Mouse (Mus musculus) gastrocnemius, postnatal 36 days (tissue): ENCODE results near the gene Ncam2. TPM values are rescaled to one million over a fixed set of nuclear protein-coding genes. Genes with fewer than 3 reads are reported as not detected.

Experiments used
- DNase-seq, 2 experiments: peaks; one replicate each; pipeline ENCODE4 v3.0.0; 2022
- intact Hi-C: fragments of 180-260 bp; cut with DNase I; formaldehyde crosslinking; loops from one replicate; pipeline ENCODE4 v1.15.1; 2025
- long read RNA-seq, 2 experiments: library from polyadenylated mRNA; stranded (forward); transcript quantifications; one replicate each; pipeline ENCODE4 v2.0.0; 2021
- total RNA-seq, 2 experiments: library from RNA; stranded (reverse); gene quantifications; 2 replicates each; pipeline ENCODE4 v1.2.3; 2021

Ncam2 gene
- total RNA-seq = not detected
- long read RNA-seq, experiment 1 = 0 reads
- long read RNA-seq, experiment 2 = 0 reads

- peak; percentile 7 to 19 for DNase-seq
- intact Hi-C loops = no loop called here
Measured at GRCm38 (mm10) chr16:81200201-81201071, at the start of gene Ncam2. Gene Ncam2 (plus strand): TSS chr16:81200697.

- intact Hi-C loops = no loop called here
- DNase-seq = no peak
Measured at GRCm38 (mm10) chr16:81170828-81171227, 29.7 kb upstream of the Ncam2 start.

DNA sequence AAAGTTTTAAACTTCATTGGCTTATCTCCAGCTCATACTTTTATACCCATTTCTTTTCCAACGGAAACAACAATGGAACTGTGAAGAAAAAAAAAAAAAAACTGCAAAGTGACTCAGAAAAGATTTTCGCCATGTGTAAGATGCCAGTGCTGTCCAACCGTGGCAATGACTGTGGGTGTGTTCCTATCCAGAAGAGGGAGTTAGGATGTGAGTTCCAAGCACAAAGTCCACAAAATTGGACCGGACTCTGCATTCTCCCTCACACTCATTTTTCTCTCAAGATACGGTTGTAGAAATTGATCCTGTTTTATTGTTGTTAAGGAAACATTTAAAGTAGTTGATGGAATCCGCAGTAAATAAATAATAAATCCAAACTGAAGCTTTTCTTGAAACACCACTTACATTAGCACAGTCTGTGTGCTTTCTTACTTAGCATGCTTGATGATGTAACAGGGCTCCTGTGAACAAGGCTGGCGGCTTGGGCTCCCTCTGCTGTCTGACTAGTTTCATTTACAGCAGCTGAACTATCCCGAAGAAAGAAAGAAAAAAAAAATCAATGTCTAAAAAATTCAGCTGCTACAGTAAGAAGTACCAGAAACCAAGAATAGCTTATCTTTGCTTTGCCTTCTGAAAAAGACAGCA is 25.1 kb upstream of the Ncam2 start:
- intact Hi-C loops = no loop called here
- DNase-seq = no peak

GRCm38 (mm10) chr16:81179801-81180200 is 20.7 kb upstream of the Ncam2 start:
- intact Hi-C loops = no loop called here
- DNase-seq = no peak

DNA sequence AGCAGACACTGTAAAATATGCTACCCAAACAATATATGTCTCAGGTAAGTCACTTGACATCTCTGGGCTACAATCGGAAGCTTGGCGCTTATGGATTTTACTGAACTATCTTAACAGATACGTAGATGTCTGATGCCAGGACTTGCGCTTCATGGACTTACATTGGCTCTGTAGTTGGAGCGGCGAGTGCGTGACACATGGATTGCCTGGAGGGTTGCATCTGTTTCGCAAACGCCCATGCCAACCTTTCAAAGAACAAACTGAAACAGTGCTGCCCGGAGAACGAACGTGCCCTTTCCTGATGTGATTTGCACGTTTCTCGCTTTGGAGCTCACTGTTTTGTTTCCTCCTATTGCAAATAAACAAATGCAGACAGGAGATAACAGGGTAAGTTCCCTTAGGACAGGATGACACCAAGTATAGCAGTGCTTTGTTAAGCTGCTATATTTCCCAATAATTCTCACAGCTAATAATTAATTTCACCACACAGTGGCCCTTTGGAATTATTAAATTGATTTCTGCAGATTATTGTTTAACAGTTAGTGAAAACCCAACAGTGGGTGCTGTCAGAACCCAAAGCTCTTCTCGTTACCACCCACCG is 12.8 kb upstream of the Ncam2 start:
- no peak for DNase-seq
- intact Hi-C loops = no loop called here

DNA sequence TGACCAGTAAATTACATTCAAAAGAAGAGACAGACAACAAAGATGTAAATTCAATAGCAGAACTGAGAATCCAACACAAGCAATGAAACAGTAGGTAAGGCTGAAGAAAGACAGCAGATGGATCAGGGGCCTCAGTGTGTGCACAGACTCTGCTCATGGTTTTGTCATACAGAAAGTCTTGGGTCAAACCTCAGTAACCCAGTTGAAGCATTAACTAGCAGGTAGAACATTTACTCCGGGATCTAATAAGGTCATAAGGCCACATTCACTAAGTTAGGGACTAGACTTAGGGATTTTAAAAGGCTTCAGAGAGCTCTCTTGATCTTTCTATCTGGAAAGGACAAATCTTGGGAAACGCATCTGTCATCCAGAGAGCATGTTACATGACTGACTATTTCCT is 8.9 kb upstream of the Ncam2 start:
- intact Hi-C loops = no loop called here
- no peak for DNase-seq

DNA sequence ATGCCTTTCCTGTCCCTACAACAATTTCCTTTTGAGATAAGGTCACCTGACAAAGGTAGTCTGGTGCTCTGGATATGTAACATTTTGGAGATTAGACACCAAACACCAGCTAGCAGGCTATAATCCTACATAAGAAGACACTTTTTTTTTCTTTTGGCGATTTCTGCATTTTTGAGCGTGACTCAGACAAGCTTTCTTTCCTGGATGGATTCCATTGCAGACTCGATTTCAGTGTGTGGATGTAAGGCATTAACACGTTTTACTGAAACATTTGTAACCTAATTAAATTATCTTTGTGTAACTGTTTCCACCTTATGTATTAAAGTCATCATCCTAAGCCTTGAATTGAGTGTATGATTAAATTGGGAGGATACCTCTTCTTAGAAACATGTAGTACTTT is 7.9 kb upstream of the Ncam2 start:
- DNase-seq = no peak
- intact Hi-C loops = no loop called here

- intact Hi-C loops = no loop called here
Measured at GRCm38 (mm10) chr16:81199467-81199866, 1.0 kb upstream of the Ncam2 start.

GRCm38 (mm10) chr16:81201471-81201870 is 974 bp downstream of the Ncam2 start:
- no peak for DNase-seq
- intact Hi-C loops = no loop called here

More at GRCm38 (mm10) chr16:81199467-81199866, 1.0 kb upstream of the Ncam2 start:
- no peak for DNase-seq

DNA sequence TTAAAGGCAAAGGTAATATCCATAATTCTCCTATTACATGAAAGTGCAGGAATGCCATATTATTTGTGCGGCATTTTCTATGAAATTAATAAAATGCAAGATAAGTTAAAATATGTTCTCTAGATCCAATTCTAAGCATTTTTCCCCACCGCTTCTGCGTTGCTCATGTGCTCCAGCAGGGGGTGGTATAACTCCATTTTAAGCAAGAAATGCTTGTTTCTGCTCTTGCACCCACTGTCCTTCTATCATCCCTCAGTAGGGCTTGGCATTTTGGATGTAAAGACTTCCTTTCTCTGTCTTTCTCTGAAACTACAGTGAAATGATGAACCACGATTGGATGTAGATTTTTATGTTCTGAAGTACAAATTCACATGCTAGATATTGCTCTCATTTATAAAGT is 1.5 kb downstream of the Ncam2 start:
- intact Hi-C loops = no loop called here

DNA sequence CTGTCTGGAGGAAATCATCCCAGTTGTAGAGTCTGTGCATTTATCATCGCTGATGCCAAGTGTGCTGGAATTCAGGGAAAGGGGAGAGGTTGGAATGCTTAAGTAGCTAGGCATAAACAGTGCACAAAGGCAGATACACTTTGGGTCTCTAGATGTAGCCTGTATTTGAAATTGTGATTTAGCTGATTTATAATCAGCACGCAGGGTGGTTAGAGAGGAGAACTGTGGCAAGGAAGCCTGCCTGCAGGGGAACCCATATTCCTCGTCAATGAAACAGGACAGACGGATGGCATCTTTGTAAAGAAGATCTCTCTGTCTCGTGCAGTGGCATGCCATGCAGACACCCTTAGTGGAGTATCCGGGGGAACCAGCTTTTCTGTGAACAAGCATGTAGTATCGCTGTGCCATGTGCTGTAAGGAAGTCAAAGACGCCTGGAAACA is 2.2 kb downstream of the Ncam2 start:
- no peak for DNase-seq
- intact Hi-C loops = no loop called here

More for the DNA sequence above, 1.5 kb downstream of the Ncam2 start:
- DNase-seq = no peak

- DNase-seq = no peak
- intact Hi-C loops = no loop called here
Measured at GRCm38 (mm10) chr16:81204405-81205034, 4.0 kb downstream of the Ncam2 start.

- intact Hi-C loops = no loop called here
- DNase-seq = no peak
Measured at GRCm38 (mm10) chr16:81221176-81221575, 20.7 kb downstream of the Ncam2 start.

- intact Hi-C loops = no loop called here
Measured at GRCm38 (mm10) chr16:81223841-81224240, 23.3 kb downstream of the Ncam2 start.

DNA sequence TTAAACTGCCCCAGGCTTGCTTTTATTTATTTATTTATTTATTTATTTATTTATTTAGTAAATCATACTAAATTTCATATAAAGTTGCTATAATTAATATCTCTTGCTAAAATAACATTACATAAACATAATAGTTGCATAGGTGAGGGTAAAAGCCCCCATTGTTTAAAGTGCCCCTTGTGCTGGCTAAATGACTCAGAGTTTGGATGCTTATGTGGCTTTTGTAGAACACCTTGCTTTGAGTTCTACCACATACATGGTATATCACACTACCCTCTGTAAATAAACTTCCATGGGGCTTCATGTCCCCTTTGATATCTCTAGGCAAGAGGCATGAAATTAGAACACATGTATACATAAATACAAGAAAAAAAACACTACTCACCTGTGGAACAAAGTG is 23.8 kb downstream of the Ncam2 start:
- DNase-seq = no peak
- intact Hi-C loops = no loop called here

More at GRCm38 (mm10) chr16:81223841-81224240, 23.3 kb downstream of the Ncam2 start:
- DNase-seq = no peak

DNA sequence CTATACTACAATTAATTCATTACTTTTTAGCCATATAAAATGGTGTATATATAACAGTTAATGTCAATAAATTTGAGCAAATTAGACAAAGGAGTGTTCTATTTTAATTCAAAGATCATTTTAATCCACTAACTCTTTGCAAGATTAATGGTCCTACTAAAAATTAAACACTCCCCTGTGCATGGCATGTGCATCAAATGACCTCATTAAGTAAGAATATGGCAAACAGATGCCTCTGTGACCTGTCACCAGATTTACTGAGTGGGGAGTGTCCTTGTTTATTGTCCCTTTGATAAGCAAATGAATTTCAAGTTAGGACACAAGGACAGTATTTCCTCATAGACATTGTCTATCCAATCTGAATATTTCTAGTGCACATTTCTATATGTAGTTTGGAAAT is 54.4 kb downstream of the Ncam2 start:
- no peak for DNase-seq
- intact Hi-C loops = no loop called here

DNA sequence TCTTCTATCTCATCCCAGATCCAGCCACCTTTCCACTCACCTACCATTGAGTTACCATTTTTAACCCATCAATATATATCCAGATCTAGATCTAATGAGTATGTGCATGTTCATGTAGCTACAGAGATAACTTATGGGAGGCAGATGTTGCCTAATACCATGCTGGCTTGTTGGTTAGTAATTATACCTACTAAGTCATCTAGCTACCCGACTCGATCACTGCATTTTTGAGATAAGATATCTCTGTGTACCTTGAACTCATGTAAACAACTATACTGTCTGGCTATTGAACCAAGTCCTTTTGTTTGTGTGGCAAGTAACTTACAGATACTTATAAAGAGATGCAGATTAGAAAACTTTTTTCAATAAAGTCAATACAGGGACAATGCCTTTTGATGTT is 59.9 kb downstream of the Ncam2 start:
- intact Hi-C loops = no loop called here
- no peak for DNase-seq

DNA sequence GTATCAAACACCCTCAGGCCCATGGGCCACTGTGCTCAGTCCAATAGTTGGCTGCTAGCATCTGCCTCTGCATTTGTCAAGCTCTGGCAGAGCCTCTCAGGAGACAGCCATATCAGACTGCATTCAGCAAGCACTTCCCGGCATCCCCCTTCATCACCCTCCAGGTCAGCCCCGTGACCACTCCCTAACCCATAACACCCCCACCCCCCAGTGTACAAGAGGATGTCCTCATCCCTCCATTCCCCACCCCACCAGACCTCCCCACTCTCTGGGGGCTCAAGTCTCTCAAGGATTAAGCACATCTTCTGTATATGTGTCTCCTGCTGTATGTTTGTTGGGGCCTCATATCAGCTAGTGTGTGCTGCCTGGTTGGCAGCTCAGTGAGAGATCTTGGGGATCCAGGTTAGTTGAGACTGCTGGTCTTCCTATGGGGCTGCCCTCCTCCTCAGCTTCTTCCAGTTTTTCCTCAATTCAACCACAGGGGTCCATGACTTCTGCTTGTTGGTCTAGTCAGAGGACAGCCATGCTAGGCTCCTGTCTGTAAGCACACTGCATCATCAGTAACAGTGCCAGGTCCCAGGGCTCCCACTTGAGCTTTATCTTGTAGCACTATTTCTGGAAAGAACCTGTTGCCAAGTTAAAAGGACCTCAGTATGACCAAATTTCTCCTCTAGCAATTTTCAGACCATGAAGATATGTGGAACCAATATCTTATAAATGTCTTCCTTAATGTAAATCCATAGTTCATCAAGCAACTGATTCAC is 73.3 kb downstream of the Ncam2 start:
- intact Hi-C loops = no loop called here
- DNase-seq = no peak

GRCm38 (mm10) chr16:81284241-81284640 is 83.7 kb downstream of the Ncam2 start:
- intact Hi-C loops = no loop called here
- no peak for DNase-seq
